Mouse (Mus musculus): ENCODE data around the gene Gm21394.
"Not testable (repeated sequence)": the region's sequence is repeated elsewhere in the genome, so short reads cannot be mapped to it uniquely, and the experiment has no call there.

The Gm21394 gene

DNA sequence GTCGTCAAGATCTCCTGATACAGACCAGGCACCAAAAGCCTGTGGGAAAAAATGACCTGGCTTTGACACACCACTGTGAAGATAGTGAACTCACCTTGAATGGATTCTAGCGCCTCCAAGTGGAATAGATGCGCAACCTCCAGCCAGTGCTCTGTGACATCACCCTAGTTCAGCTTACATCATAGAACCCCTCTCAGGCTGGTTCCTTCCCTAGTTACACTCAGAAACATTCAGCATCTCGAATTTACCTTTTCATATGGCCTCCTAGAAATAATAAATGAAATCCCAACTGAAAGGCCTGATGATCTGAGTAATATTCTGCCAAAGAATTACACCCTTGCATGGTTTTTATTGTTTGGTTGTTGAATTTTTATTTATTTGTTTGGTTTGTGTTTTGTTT, at the start of gene Gm21394:
Gene Gm21394, minus strand, starts transcription at position 101 of the 400 bp plus-strand sequence.
- DNase-seq (ENCODE audit: extremely low read depth, insufficient read length, low spot score), result not testable (repeated sequence)
